Mouse (Mus musculus) liver, adult 2 months (tissue): ENCODE measurements around the gene Klhdc10. TPM values are rescaled to one million over a fixed set of nuclear protein-coding genes. Genes with fewer than 3 reads are reported as not detected.

ENCODE experiments used
- DNase-seq: peaks from one replicate; pipeline ENCODE4 v3.0.0-alpha.2; 2011; ENCODE audit warnings: low read depth, low spot score; ENCODE audit errors: extremely low read depth
- H3K27ac ChIP-seq: fragments of 200-500 bp; replicated peaks from 2 replicates; pipeline ENCODE4 v1.5.1; 2012; ENCODE audit warnings: low read depth, mild to moderate bottlenecking, control low read depth, inconsistent platforms, low read length; ENCODE audit not compliant: insufficient read depth
- H3K27me3 ChIP-seq: fragments of 200-500 bp; 2 replicates; pipeline ENCODE4 v1.6.1; 2012; ENCODE audit warnings: mild to moderate bottlenecking, moderate library complexity, low read length, inconsistent platforms; ENCODE audit not compliant: control insufficient read depth, insufficient read depth
- H3K36me3 ChIP-seq: fragments of 200-500 bp; 2 replicates; pipeline ENCODE4 v1.6.1; 2012; ENCODE audit warnings: low read length, inconsistent platforms; ENCODE audit not compliant: control insufficient read depth, insufficient read depth
- H3K4me1 ChIP-seq: fragments of 200-500 bp; 2 replicates; pipeline ENCODE4 v1.6.1; 2011; ENCODE audit warnings: low read length; ENCODE audit not compliant: control insufficient read depth, insufficient read depth
- H3K4me3 ChIP-seq: fragments of 200-500 bp; 2 replicates; pipeline ENCODE4 v1.5.1; 2011; ENCODE audit warnings: low read depth, mild to moderate bottlenecking, control low read depth, low read length, moderate library complexity; ENCODE audit not compliant: insufficient read depth
- H3K79me2 ChIP-seq: fragments of 200-500 bp; 2 replicates; pipeline ENCODE4 v1.6.1; 2012; ENCODE audit warnings: inconsistent platforms, mild to moderate bottlenecking, low read length, moderate library complexity; ENCODE audit not compliant: control insufficient read depth, insufficient read depth
- H3K9ac ChIP-seq: fragments of 200-500 bp; 2 replicates; pipeline ENCODE4 v1.6.1; 2012; ENCODE audit warnings: low read depth, mild to moderate bottlenecking, control low read depth, inconsistent platforms, low read length
- CTCF ChIP-seq: fragments of 200-500 bp; IDR thresholded peaks from 2 replicates; pipeline ENCODE4 v1.5.1; 2011; ENCODE audit warnings: low read depth, low read length, control low read depth
- POLR2A ChIP-seq: fragments of 200-500 bp; IDR thresholded peaks from 2 replicates; pipeline ENCODE4 v1.6.1; 2011; ENCODE audit warnings: low read length, control low read depth; ENCODE audit not compliant: insufficient read depth; ENCODE audit errors: extremely low read depth
- WGBS: fragments of 180-500 bp; shearing (Covaris S2); methylation state at CpG from one replicate; pipeline ENCODE4 v1.1.7; 2018; 5-methylcytosine and 5-hydroxymethylcytosine counted together
- polyA plus RNA-seq: library from polyadenylated mRNA; depleted of rRNA; stranded (reverse); fragments of >200 nt; gene quantifications from 2 replicates; pipeline ENCODE4 v1.2.3, GENCODE M21; 2012
- total RNA-seq: library from RNA; depleted of rRNA; stranded (reverse); fragments of >200 nt; gene quantifications from 2 replicates; pipeline ENCODE4 v1.2.3, GENCODE M21; 2014

The Klhdc10 gene
- total and polyA plus RNA-seq, 2 experiments = 18.8 to 18.9 TPM

GRCm38 (mm10) chr6:30476025-30476765 is 74.5 kb downstream of the Klhdc10 start:
- Histone ChIP-seq H3K36me3 (peaks cover 4% of the 10 kb centered on the region; the same call in 1 of the 2 replicates), H3K27me3 (no peaks in the 10 kb centered on the region), H3K79me2 (no peaks in the 10 kb centered on the region), H3K4me3 (no peak overlapping the region), H3K27ac (no peak overlapping the region), H3K9ac (no peak overlapping the region), H3K4me1 (peaks cover 12% of the 10 kb centered on the region)
- DNase-seq = no peak
- 83% methylated on average over 10 of the region's 10 CpGs for WGBS
- no peak for TF ChIP-seq CTCF
- no peak for TF ChIP-seq POLR2A

- peaks cover 12% of the 10 kb centered on the region for H3K4me1 ChIP-seq
- WGBS = 35% methylated on average over 8 of the region's 8 CpGs
- no peaks in the 10 kb centered on the region for H3K27me3 ChIP-seq
- no peaks in the 10 kb centered on the region for H3K79me2 ChIP-seq
- DNase-seq = peak; percentile 68
- H3K9ac ChIP-seq = no peak overlapping the region
- no peak overlapping the region for H3K4me3 ChIP-seq
- no peak for TF ChIP-seq POLR2A
- TF ChIP-seq CTCF = no peak
- 0 out of 2 replicates have a peak overlapping the region, but pooled peaks have one; percentile 20 for H3K27ac ChIP-seq
- peaks cover 8% of the 10 kb centered on the region; the same call in 1 of the 2 replicates for H3K36me3 ChIP-seq
Measured at GRCm38 (mm10) chr6:30477210-30477714, 75.6 kb downstream of the Klhdc10 start.

GRCm38 (mm10) chr6:30477784-30478183 is 76.1 kb downstream of the Klhdc10 start:
- Histone ChIP-seq H3K27me3 (no peaks in the 10 kb centered on the region), H3K27ac (0 out of 2 replicates have a peak overlapping the region, but pooled peaks have one; percentile 20), H3K4me3 (no peak overlapping the region), H3K9ac (no peak overlapping the region), H3K36me3 (peaks cover 12% of the 10 kb centered on the region; the same call in 1 of the 2 replicates), H3K79me2 (no peaks in the 10 kb centered on the region), H3K4me1 (peaks cover 12% of the 10 kb centered on the region)
- peak; percentile 63 for DNase-seq
- WGBS = 33% methylated on average over 6 of the region's 6 CpGs
- TF ChIP-seq POLR2A (no peak), CTCF (no peak)

- peaks cover 22% of the 10 kb centered on the region for H3K36me3 ChIP-seq
- no peak for DNase-seq
- TF ChIP-seq CTCF (no peak), POLR2A (no peak)
- H3K4me1 ChIP-seq = peaks cover 12% of the 10 kb centered on the region
- WGBS = 90% methylated on average over 3 of the region's 3 CpGs
- H3K79me2 ChIP-seq = no peaks in the 10 kb centered on the region
- H3K27ac ChIP-seq = no peak overlapping the region
- H3K27me3 ChIP-seq = no peaks in the 10 kb centered on the region
- H3K4me3 ChIP-seq = no peak overlapping the region
- H3K9ac ChIP-seq = no peak overlapping the region
Measured at GRCm38 (mm10) chr6:30479418-30479817, 77.8 kb downstream of the Klhdc10 start.

- no peak for DNase-seq
- WGBS = 93% methylated on average over 2 of the region's 2 CpGs
- TF ChIP-seq CTCF (no peak), POLR2A (no peak)
- Histone ChIP-seq H3K36me3 (peaks cover 42% of the 10 kb centered on the region), H3K79me2 (no peaks in the 10 kb centered on the region), H3K4me3 (no peak overlapping the region), H3K4me1 (peaks cover 5% of the 10 kb centered on the region), H3K9ac (no peak overlapping the region), H3K27me3 (no peaks in the 10 kb centered on the region), H3K27ac (no peak overlapping the region)
Measured at GRCm38 (mm10) chr6:30482908-30483307, 81.2 kb downstream of the Klhdc10 start.

GRCm38 (mm10) chr6:30486504-30486903 is 84.8 kb downstream of the Klhdc10 start:
- no peak overlapping the region for H3K27ac ChIP-seq
- no peak for DNase-seq
- peaks cover 58% of the 10 kb centered on the region for H3K36me3 ChIP-seq
- no peaks in the 10 kb centered on the region for H3K27me3 ChIP-seq
- H3K4me3 ChIP-seq = no peak overlapping the region
- no peaks in the 10 kb centered on the region for H3K4me1 ChIP-seq
- H3K79me2 ChIP-seq = no peaks in the 10 kb centered on the region
- TF ChIP-seq POLR2A = no peak
- no peak for TF ChIP-seq CTCF
- WGBS = 81% methylated on average over 6 of the region's 6 CpGs
- H3K9ac ChIP-seq = no peak overlapping the region
